Mouse (Mus musculus): ENCODE results near the gene Pycr2. TPM values are rescaled to one million over a fixed set of nuclear protein-coding genes. Genes with fewer than 3 reads are reported as not detected.

Gene Pycr2
- polyA plus RNA-seq, 1 experiment from 2014 or later = 57.5 TPM

DNA sequence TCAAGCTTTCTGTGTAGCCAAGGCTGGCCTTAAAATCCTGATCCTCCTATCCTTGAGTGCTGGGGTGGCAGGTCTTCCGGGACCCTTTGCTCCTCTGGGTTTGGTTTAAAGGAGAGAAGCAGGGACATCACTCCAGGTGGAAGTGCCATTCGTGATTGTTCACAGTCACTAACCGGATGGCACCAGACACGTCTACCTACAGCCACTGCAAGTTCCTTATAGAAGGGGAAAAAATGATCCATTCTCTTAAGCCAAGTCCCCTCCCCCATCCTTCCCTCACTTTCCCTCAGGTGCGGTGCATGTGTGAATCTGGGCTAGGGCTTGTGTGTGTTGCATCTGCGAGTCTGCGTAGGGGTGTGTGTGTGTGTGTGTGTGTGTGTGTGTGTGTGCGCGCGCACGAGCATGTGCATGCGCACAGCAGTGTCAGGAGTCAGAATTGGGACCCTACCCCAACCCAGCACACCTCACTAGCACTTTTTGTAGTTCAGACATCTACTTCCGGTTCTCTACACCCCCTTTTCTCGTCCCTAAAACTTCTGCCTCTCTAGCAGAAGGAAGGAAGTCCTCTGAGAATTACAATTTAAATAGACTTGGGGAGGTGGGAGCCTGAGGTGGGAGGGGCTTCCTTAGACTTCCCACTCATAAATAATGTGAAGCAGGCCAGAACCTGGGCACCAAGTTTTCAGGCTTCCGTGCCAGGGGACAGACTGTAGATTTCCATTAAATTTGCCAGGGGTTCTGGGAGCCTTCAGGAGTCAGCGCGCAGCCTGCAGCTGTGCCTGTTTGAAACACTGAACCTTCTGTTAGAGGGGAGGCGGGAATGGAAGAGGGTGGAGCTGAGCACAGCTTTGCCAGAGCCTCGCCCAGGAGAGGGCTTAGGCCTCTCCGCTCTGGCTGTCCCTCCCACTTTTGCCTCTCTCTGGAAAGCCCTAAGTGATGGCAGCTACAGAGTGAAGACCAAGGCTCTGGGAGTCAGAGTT lies 41.2 kb downstream of the Pycr2 start:
- Histone ChIP-seq H3K4me3 (ENCODE audit: low read depth, low read length) (no peak overlapping the region), H3K27me3 (replicated peaks; ENCODE audit: insufficient read depth, low read length) (no peaks in the 10 kb centered on the region), H3K9ac (replicated peaks; ENCODE audit: low read depth) (no peak overlapping the region), H3K4me1 (ENCODE audit: insufficient read depth, low read depth, low read length) (peaks cover 21% of the 10 kb centered on the region), H3K9me3 (ENCODE audit: low read length) (no peaks in the 10 kb centered on the region), H3K36me3 (ENCODE audit: insufficient read depth, low read length) (peaks cover 20% of the 10 kb centered on the region; the same call in 1 of the 2 replicates), H3K4me2 (replicated peaks; ENCODE audit: low read depth, low read length) (peak overlapping the region; percentile 35), H3K27ac (ENCODE audit: low read length) (peak overlapping the region; percentile 17; the same call in 1 of the 2 replicates)
- WGBS = 28% methylated on average over 20 of the region's 20 CpGs
- peak; percentile 90 for DNase-seq (ENCODE audit: low spot score)
- ATAC-seq = peak; percentile 66
- TF ChIP-seq EP300 (IDR thresholded peaks at IDR 0.05) = no peak
- no peak for TF ChIP-seq CTCF (IDR thresholded peaks at IDR 0.05)

DNA sequence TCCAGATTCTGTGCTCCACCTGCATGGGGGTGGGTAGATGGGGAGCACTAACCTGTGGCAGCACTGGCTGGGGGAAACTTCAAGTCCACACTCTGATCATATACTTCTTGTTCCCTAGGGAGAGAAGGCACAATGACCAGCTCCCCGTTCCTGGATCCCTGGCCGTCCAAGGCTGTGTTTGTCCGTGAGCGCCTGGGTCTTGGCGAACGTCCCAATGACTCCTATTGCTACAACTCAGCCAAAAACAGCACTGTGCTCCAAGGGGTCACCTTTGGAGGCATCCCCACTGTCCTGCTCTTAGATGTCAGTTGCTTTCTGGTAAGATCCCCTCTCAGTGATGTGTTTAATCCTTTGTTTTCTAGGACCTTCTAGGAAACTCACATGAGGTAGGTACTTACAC lies 42.4 kb downstream of the Pycr2 start:
- H3K4me2 ChIP-seq (replicated peaks; ENCODE audit: low read depth, low read length) = no peak overlapping the region
- ATAC-seq (no peak), DNase-seq (ENCODE audit: low spot score) (no peak)
- H3K27ac ChIP-seq (ENCODE audit: low read length) = no peak overlapping the region
- peaks cover 21% of the 10 kb centered on the region for H3K4me1 ChIP-seq (ENCODE audit: insufficient read depth, low read depth, low read length)
- no peak overlapping the region for H3K4me3 ChIP-seq (ENCODE audit: low read depth, low read length)
- H3K27me3 ChIP-seq (replicated peaks; ENCODE audit: insufficient read depth, low read length) = no peaks in the 10 kb centered on the region
- no peaks in the 10 kb centered on the region for H3K9me3 ChIP-seq (ENCODE audit: low read length)
- 64% methylated on average over 6 of the region's 6 CpGs for WGBS
- H3K36me3 ChIP-seq (ENCODE audit: insufficient read depth, low read length) = peaks cover 20% of the 10 kb centered on the region; the same call in 1 of the 2 replicates
- TF ChIP-seq CTCF (IDR thresholded peaks at IDR 0.05) (no peak), EP300 (IDR thresholded peaks at IDR 0.05) (no peak)
- no peak overlapping the region for H3K9ac ChIP-seq (replicated peaks; ENCODE audit: low read depth)

DNA sequence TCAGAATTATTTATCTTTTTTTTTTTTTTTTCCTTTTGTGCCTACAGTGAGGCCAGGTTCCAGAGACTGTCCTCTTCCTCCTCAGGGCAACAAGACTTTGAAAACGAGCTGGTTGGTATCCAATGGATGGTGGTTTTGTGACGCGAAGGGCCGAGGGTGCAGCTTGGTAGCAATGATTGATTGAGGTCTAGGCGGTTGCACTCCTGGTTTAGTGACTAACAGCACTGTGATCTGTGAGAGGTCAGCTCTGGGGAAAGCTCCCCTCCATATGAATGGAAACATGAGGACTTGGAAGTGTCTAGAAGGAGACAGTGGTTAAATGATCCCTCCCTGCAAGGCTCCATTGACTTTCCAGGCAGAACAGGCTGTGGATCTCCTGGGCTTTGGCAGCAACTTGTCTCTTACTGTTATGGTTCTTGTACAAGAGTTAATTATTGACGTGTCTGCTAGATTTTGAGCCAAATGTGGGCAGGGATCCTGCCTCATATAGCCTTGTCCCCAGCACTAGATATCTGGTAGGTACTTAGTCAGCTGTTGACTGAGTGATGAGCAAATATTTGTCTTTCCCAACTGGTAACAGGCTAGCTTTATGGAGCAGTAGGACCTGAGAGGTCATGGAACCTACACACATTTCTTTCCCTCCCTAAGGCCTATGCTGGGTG lies 48.1 kb downstream of the Pycr2 start:
- DNase-seq (ENCODE audit: low spot score) (peak; percentile 83), ATAC-seq (peak; percentile 75)
- Histone ChIP-seq H3K36me3 (ENCODE audit: insufficient read depth, low read length) (peaks cover 39% of the 10 kb centered on the region), H3K27ac (ENCODE audit: low read length) (no peak overlapping the region), H3K27me3 (replicated peaks; ENCODE audit: insufficient read depth, low read length) (no peaks in the 10 kb centered on the region), H3K4me3 (ENCODE audit: low read depth, low read length) (no peak overlapping the region), H3K9ac (replicated peaks; ENCODE audit: low read depth) (no peak overlapping the region), H3K4me1 (ENCODE audit: insufficient read depth, low read depth, low read length) (no peaks in the 10 kb centered on the region), H3K9me3 (ENCODE audit: low read length) (no peaks in the 10 kb centered on the region), H3K4me2 (replicated peaks; ENCODE audit: low read depth, low read length) (no peak overlapping the region)
- TF ChIP-seq EP300 (IDR thresholded peaks at IDR 0.05) (peak; percentile 54; the same call in 1 of the 2 replicates), CTCF (IDR thresholded peaks at IDR 0.05) (no peak)
- WGBS = 51% methylated on average over 6 of the region's 6 CpGs

DNA sequence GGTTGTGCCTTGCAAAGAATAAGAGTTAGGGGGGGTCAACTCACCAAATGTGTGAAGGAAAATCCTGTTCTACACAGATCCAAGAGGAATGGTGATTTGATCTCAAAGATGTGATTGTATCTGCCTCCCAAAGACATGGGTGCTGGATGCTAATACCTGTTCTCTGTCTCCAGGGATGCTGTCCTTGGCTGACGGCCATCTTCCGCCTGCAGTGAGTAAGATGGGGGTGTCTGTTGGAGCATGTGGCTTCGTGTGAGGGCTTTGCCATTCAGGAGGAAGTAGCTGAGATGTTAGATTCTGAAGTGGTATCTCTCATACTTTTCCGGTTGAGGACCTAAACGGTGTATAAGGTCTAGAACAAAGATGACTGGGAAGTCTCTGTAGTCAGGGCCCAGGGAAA lies 48.7 kb downstream of the Pycr2 start:
- Histone ChIP-seq H3K9me3 (ENCODE audit: low read length) (no peaks in the 10 kb centered on the region), H3K27me3 (replicated peaks; ENCODE audit: insufficient read depth, low read length) (no peaks in the 10 kb centered on the region), H3K27ac (ENCODE audit: low read length) (no peak overlapping the region), H3K9ac (replicated peaks; ENCODE audit: low read depth) (no peak overlapping the region), H3K4me3 (ENCODE audit: low read depth, low read length) (no peak overlapping the region), H3K4me2 (replicated peaks; ENCODE audit: low read depth, low read length) (no peak overlapping the region), H3K36me3 (ENCODE audit: insufficient read depth, low read length) (peaks cover 39% of the 10 kb centered on the region), H3K4me1 (ENCODE audit: insufficient read depth, low read depth, low read length) (no peaks in the 10 kb centered on the region)
- TF ChIP-seq EP300 (IDR thresholded peaks at IDR 0.05) = no peak
- no peak for TF ChIP-seq CTCF (IDR thresholded peaks at IDR 0.05)
- 67% methylated on average over 5 of the region's 5 CpGs for WGBS
- DNase-seq (ENCODE audit: low spot score) (no peak), ATAC-seq (no peak)

DNA sequence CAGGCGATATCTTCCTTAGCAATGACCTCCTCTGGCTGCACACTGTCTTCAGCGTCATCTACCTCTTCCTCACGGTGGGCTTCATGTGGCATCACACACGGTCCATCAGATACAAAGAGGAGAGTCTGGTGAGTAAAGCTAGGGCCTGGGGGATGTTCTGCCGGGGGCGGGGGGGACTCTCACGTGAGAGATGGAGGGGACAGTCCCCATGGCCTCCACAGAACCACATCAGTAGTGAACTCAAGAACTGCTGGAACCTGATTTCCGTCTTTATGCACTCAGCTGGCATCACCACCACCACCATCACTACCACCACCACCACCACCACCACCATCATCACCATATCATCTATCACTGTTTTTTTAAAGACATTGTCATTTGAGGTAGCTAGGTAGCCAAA lies 52.3 kb downstream of the Pycr2 start:
- 90% methylated on average over 8 of the region's 8 CpGs for WGBS
- H3K36me3 ChIP-seq (ENCODE audit: insufficient read depth, low read length) = peaks cover 33% of the 10 kb centered on the region

DNA sequence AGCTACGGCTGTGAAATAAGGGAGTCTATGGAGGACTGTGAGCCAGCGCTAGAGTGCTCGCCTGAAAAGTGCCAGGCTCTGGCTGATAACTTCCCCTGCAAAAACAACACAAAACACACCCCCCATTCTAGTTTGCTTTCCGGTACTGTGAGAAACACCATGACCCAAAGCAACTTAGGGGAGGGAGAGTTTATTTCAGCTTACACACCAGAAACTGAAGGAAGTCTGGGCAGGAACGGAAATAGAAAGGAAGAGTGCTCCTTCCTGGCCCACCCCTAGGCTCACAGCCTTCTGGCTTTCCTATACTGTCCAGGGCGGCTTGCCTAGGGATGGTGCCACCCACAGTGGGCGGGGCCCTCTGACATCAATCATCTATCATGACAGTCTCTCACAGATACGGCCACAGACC lies 52.9 kb downstream of the Pycr2 start:
- peaks cover 38% of the 10 kb centered on the region for H3K36me3 ChIP-seq (ENCODE audit: insufficient read depth, low read length)

More for the DNA sequence above, 52.3 kb downstream of the Pycr2 start:
- DNase-seq (ENCODE audit: low spot score) (no peak), ATAC-seq (no peak)
- no peak overlapping the region for H3K27ac ChIP-seq (ENCODE audit: low read length)
- TF ChIP-seq CTCF (IDR thresholded peaks at IDR 0.05) (no peak), EP300 (IDR thresholded peaks at IDR 0.05) (no peak)
- no peaks in the 10 kb centered on the region for H3K9me3 ChIP-seq (ENCODE audit: low read length)
- H3K9ac ChIP-seq (replicated peaks; ENCODE audit: low read depth) = no peak overlapping the region
- H3K4me1 ChIP-seq (ENCODE audit: insufficient read depth, low read depth, low read length) = no peaks in the 10 kb centered on the region
- H3K4me2 ChIP-seq (replicated peaks; ENCODE audit: low read depth, low read length) = no peak overlapping the region
- no peak overlapping the region for H3K4me3 ChIP-seq (ENCODE audit: low read depth, low read length)
- H3K27me3 ChIP-seq (replicated peaks; ENCODE audit: insufficient read depth, low read length) = no peaks in the 10 kb centered on the region

More for the DNA sequence above, 52.9 kb downstream of the Pycr2 start:
- DNase-seq (ENCODE audit: low spot score) = peak; percentile 61
- Histone ChIP-seq H3K4me1 (ENCODE audit: insufficient read depth, low read depth, low read length) (no peaks in the 10 kb centered on the region), H3K9ac (replicated peaks; ENCODE audit: low read depth) (no peak overlapping the region), H3K4me2 (replicated peaks; ENCODE audit: low read depth, low read length) (no peak overlapping the region), H3K4me3 (ENCODE audit: low read depth, low read length) (no peak overlapping the region), H3K27me3 (replicated peaks; ENCODE audit: insufficient read depth, low read length) (no peaks in the 10 kb centered on the region), H3K27ac (ENCODE audit: low read length) (no peak overlapping the region), H3K9me3 (ENCODE audit: low read length) (no peaks in the 10 kb centered on the region)
- peak; percentile 89 for ATAC-seq
- TF ChIP-seq EP300 (IDR thresholded peaks at IDR 0.05) (peak; percentile 78), CTCF (IDR thresholded peaks at IDR 0.05) (no peak)
- WGBS = 58% methylated on average over 8 of the region's 8 CpGs

Other genes with a start within 250 kb of the Pycr2 start
- gene Mixl1, start 207.3 kb upstream of the Pycr2 start, polyA plus RNA-seq (2015; fragmentation: Nextera tagmentation; extraction: Ambion mirVana) = not detected in 2 replicates
- gene Acbd3, start 178.2 kb upstream of the Pycr2 start, polyA plus RNA-seq (2015; fragmentation: Nextera tagmentation; extraction: Ambion mirVana) = 17.0 and 18.5 TPM in 2 replicates
- 1,774 and 1,827 TPM in 2 replicates for gene H3f3a, start 90.3 kb upstream of the Pycr2 start, polyA plus RNA-seq (2015; fragmentation: Nextera tagmentation; extraction: Ambion mirVana)
- gene Sde2, start 53.2 kb upstream of the Pycr2 start, polyA plus RNA-seq (2015; fragmentation: Nextera tagmentation; extraction: Ambion mirVana) = 21.2 and 22.6 TPM in 2 replicates
- gene Lefty2, start 11.2 kb upstream of the Pycr2 start, polyA plus RNA-seq (2015; fragmentation: Nextera tagmentation; extraction: Ambion mirVana) = 0.16 TPM in 1 of 2 replicates, not detected in the other
- gene Lefty1, start 30.7 kb downstream of the Pycr2 start, polyA plus RNA-seq (2015; fragmentation: Nextera tagmentation; extraction: Ambion mirVana) = 1.1 and 2.1 TPM in 2 replicates
- 22.7 and 25.1 TPM in 2 replicates for gene Tmem63a, start 38.1 kb downstream of the Pycr2 start, polyA plus RNA-seq (2015; fragmentation: Nextera tagmentation; extraction: Ambion mirVana)
- gene Ephx1, start 116.6 kb downstream of the Pycr2 start, polyA plus RNA-seq (2015; fragmentation: Nextera tagmentation; extraction: Ambion mirVana) = 29.4 and 35.7 TPM in 2 replicates
- not detected in 2 replicates for gene 9130409I23Rik, start 146.9 kb downstream of the Pycr2 start, polyA plus RNA-seq (2015; fragmentation: Nextera tagmentation; extraction: Ambion mirVana)
- 13.3 and 13.4 TPM in 2 replicates for gene Nvl, start 239.9 kb downstream of the Pycr2 start, polyA plus RNA-seq (2015; fragmentation: Nextera tagmentation; extraction: Ambion mirVana)
- gene Cnih4, start 240.4 kb downstream of the Pycr2 start, polyA plus RNA-seq (2015; fragmentation: Nextera tagmentation; extraction: Ambion mirVana) = 95.4 and 115 TPM in 2 replicates